Mouse (Mus musculus) ES-E14 (cell line): ENCODE measurements around the gene Vamp8.

ENCODE experiments used
- CHD2 ChIP-seq: IDR thresholded peaks from 2 replicates; pipeline ENCODE4 v1.6.1; 2014; ENCODE audit warnings: mild to moderate bottlenecking, low read depth, low read length, inconsistent platforms
- HCFC1 ChIP-seq: IDR thresholded peaks from 2 replicates; pipeline ENCODE4 v1.6.1; 2012; ENCODE audit warnings: low read length, inconsistent platforms, borderline replicate concordance; ENCODE audit not compliant: insufficient read depth
- MAFK ChIP-seq: IDR thresholded peaks from 2 replicates; pipeline ENCODE4 v1.6.1; 2014; ENCODE audit warnings: mild to moderate bottlenecking, low read depth, low read length, inconsistent platforms; ENCODE audit not compliant: insufficient read depth
- ZC3H11A ChIP-seq: IDR thresholded peaks from 2 replicates; pipeline ENCODE4 v1.6.1; 2012; ENCODE audit warnings: low read depth, mild to moderate bottlenecking, inconsistent platforms, low read length, borderline replicate concordance
- ZNF384 ChIP-seq: IDR thresholded peaks from 2 replicates; pipeline ENCODE4 v1.6.1; 2012; ENCODE audit warnings: low read depth, low read length, inconsistent platforms

GRCm38 (mm10) chr6:72380131-72380770 lies 10.3 kb downstream of the Vamp8 start, which contains the start of gene Vamp5:
- no peak for TF ChIP-seq MAFK
- TF ChIP-seq HCFC1, result no peak
- no peak for TF ChIP-seq ZC3H11A
- no peak for TF ChIP-seq ZNF384
- no peak for TF ChIP-seq CHD2
